8 mouse cellular contexts compared by ENCODE assay signal in the genomic region with DNA sequence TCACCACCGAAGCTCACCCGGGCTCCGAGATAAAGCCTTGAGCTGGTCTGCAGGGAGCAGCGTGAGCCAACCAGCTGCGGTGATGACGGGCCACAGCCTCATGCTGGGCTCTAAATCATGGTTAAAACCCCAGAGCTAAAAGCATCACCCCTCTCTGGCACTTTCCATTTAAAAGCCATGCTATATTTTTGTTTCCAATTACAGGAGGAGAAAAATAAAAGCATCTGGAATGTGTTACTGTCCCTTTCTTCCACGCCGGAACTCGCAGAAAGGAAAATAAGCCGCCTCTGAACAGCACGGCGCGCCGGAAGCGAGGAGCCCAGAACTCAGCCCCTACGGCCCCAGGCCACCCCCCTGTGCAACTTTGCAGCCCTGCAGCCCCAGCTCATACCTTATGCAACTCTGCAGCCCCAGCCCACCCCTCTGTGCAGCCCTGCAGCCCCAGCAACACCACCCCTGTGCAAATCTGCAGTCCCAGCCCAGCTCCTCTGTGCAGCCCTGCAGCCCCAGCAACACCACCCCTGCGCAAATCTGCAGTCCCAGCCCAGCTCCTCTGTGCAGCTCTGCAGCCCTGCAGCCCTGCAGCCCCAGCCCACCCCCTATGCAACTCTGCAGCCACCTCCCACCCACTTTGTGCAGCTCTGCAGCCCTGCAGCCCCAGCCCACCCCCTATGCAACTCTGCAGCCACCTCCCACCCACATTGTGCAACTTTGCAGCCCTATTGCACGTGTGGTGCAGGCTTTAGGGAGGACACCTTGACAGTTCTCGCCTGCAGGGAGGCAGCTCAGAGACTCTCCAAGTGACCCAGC.
A peak's percentile ranks its signal among the peaks of the same experiment; 100 is the strongest.
DNase-seq lines count a peak whose midpoint lies in the region; ATAC-seq and TF ChIP-seq lines count a peak whose summit lies in the region.

No protein-coding gene starts in this region.

- TF ChIP-seq POLR2A in limb, embryonic 14.5 days (IDR thresholded peaks at IDR 0.05; ENCODE audit: borderline replicate concordance, extremely low read depth, insufficient read depth, insufficient read length) = no peak

- no peaks in the 10 kb centered on the region for H3K27me3 ChIP-seq in forebrain, embryonic 14.5 days (replicated peaks; ENCODE audit: control insufficient read depth, insufficient read depth, low read length)
- no peaks in the 10 kb centered on the region for H3K27me3 ChIP-seq in limb, embryonic 14.5 days (ENCODE audit: control insufficient read depth, insufficient read depth, low read length)
- H3K27me3 ChIP-seq in stomach, embryonic 16.5 days (ENCODE audit: control insufficient read depth, insufficient read depth, low read length) = no peaks in the 10 kb centered on the region

- 34% methylated on average over 19 of the region's 19 CpGs for WGBS in forebrain, embryonic 14.5 days
- WGBS in limb, embryonic 14.5 days = 9% methylated on average over 18 of the region's 19 CpGs
- WGBS in stomach, embryonic 16.5 days = 30% methylated on average over 19 of the region's 19 CpGs

- H3K4me3 ChIP-seq in left cerebral cortex, adult 2 months = no peak overlapping the region
- H3K4me3 ChIP-seq in forebrain, embryonic 14.5 days (ENCODE audit: low read depth, low read length) = no peak overlapping the region
- no peak overlapping the region for H3K4me3 ChIP-seq in limb, embryonic 14.5 days (replicated peaks; ENCODE audit: low read length)
- H3K4me3 ChIP-seq in stomach, embryonic 16.5 days (replicated peaks; ENCODE audit: low read length) = no peak overlapping the region

- H3K9me3 ChIP-seq in forebrain, embryonic 14.5 days (replicated peaks; ENCODE audit: control insufficient read depth, low read length) = no peaks in the 10 kb centered on the region; the same call in 1 of the 2 replicates
- no peaks in the 10 kb centered on the region; the same call in 1 of the 2 replicates for H3K9me3 ChIP-seq in limb, embryonic 14.5 days (ENCODE audit: control insufficient read depth, low read length)
- no peaks in the 10 kb centered on the region for H3K9me3 ChIP-seq in stomach, embryonic 16.5 days (replicated peaks; ENCODE audit: control insufficient read depth, low read length)

- no peaks in the 10 kb centered on the region for H3K36me3 ChIP-seq in forebrain, embryonic 14.5 days (ENCODE audit: control insufficient read depth, insufficient read depth, low read length)
- no peaks in the 10 kb centered on the region for H3K36me3 ChIP-seq in limb, embryonic 14.5 days (ENCODE audit: control insufficient read depth, insufficient read depth, low read length)
- no peaks in the 10 kb centered on the region for H3K36me3 ChIP-seq in stomach, embryonic 16.5 days (ENCODE audit: control insufficient read depth, insufficient read depth, low read length)

- peak in 1 of 2 experiments; percentile 17 for DNase-seq in left cerebral cortex, adult 2 months (ENCODE audit: extremely low spot score in 1 of 2, low spot score in 2 of 2)
- DNase-seq in left cerebral cortex, postnatal 14 days (ENCODE audit: low spot score in 2 of 2) = no peak
- DNase-seq in forebrain, embryonic 14.5 days (ENCODE audit: low spot score) = peak; percentile 36
- DNase-seq in heart, postnatal 4 days = peak; percentile 27
- peak; percentile 86 for DNase-seq in limb, embryonic 14.5 days (ENCODE audit: low spot score)
- no peak for DNase-seq in urinary bladder, adult 18-20 months (ENCODE audit: low spot score in 2 of 2)
- no peak for DNase-seq in Muller cell, postnatal 12 days (ENCODE audit: inconsistent ontology term)

- no peak overlapping the region for H3K9ac ChIP-seq in forebrain, embryonic 14.5 days (ENCODE audit: low read length)
- H3K9ac ChIP-seq in limb, embryonic 14.5 days (ENCODE audit: low read depth, low read length, severe bottlenecking) = peak overlapping the region; percentile 25
- H3K9ac ChIP-seq in stomach, embryonic 16.5 days (ENCODE audit: low read length) = peak overlapping the region; percentile 53

- H3K4me1 ChIP-seq in forebrain, embryonic 14.5 days (ENCODE audit: control insufficient read depth, insufficient read depth, low read length) = peaks cover 9% of the 10 kb centered on the region; the same call in 1 of the 2 replicates
- H3K4me1 ChIP-seq in limb, embryonic 14.5 days (ENCODE audit: control insufficient read depth, insufficient read depth, low read length) = peaks cover 42% of the 10 kb centered on the region
- H3K4me1 ChIP-seq in stomach, embryonic 16.5 days (ENCODE audit: control insufficient read depth, insufficient read depth, low read length) = peaks cover 48% of the 10 kb centered on the region

- no peak for TF ChIP-seq CTCF in left cerebral cortex, adult 2 months (IDR thresholded peaks at IDR 0.05)

- peak overlapping the region; percentile 71; the same call in 1 of the 2 replicates for H3K27ac ChIP-seq in left cerebral cortex, adult 2 months
- peak overlapping the region; percentile 30; the same call in 1 of the 2 replicates for H3K27ac ChIP-seq in forebrain, embryonic 14.5 days (ENCODE audit: low read depth, low read length)
- peak overlapping the region; percentile 89 for H3K27ac ChIP-seq in limb, embryonic 14.5 days (replicated peaks; ENCODE audit: low read depth, low read length)
- peak overlapping the region; percentile 79 for H3K27ac ChIP-seq in stomach, embryonic 16.5 days (ENCODE audit: low read length)

- H3K4me2 ChIP-seq in forebrain, embryonic 14.5 days (ENCODE audit: low read length) = 0 out of 2 replicates have a peak overlapping the region, but pooled peaks have one; percentile 2
- peak overlapping the region; percentile 34 for H3K4me2 ChIP-seq in limb, embryonic 14.5 days (replicated peaks; ENCODE audit: low read depth, low read length, severe bottlenecking)
- H3K4me2 ChIP-seq in stomach, embryonic 16.5 days (ENCODE audit: low read depth, low read length) = peak overlapping the region; percentile 25; the same call in 1 of the 2 replicates

- intact Hi-C loops in left cerebral cortex, adult 2 months (cut with DNase I) = no loop called here
- intact Hi-C loops in left cerebral cortex, postnatal 14 days (cut with DNase I) = loop anchor here (10.0 kb wide), 1 partner anchor 245 kb away; the partner anchor contains the start of gene Hunk

- peak; percentile 33 for ATAC-seq in forebrain, embryonic 14.5 days
- ATAC-seq in limb, embryonic 14.5 days (ENCODE audit: low FRiP score, low read depth) = peak; percentile 60
- ATAC-seq in stomach, embryonic 16.5 days (ENCODE audit: insufficient read depth, low FRiP score) = peak; percentile 41; the same call in 1 of the 2 replicates

Comparison
In these comparisons a context has a peak if more than half of its experiments do, and no peak if none do; other contexts are left out.
1. DNase-seq: peak in forebrain, embryonic 14.5 days (single experiment), heart, postnatal 4 days (single experiment) and limb, embryonic 14.5 days (single experiment); none in left cerebral cortex, postnatal 14 days (0 of 2), urinary bladder, adult 18-20 months (0 of 2) and Muller cell, postnatal 12 days (single experiment).
2. H3K27ac ChIP-seq: peak in every context shown above with its lines; median percentile 89 in limb, embryonic 14.5 days; 79 in stomach, embryonic 16.5 days; 71 in left cerebral cortex, adult 2 months; 30 in forebrain, embryonic 14.5 days.
3. Peak in every context shown above with its lines, with median percentiles within 50 percentile points of each other: ATAC-seq and H3K4me2 ChIP-seq.